Mouse (Mus musculus) retina, postnatal 7 days (tissue): Measurements from ENCODE around the gene Pqlc3.
A peak's percentile ranks its signal among the peaks of the same experiment; 100 is the strongest.
"Not testable (repeated sequence)": the region's sequence is repeated elsewhere in the genome, so short reads cannot be mapped to it uniquely, and the experiment has no call there.

Experiments used
- DNase-seq: peaks from one replicate; pipeline ENCODE4 v3.0.0-alpha.2; 2012; ENCODE audit warnings: low read depth, low spot score

Gene Pqlc3

GRCm38 (mm10) chr12:16999739-17000497, at the start of gene Pqlc3:
Gene Pqlc3, minus strand, starts transcription at chr12:17000408.
- DNase-seq = no peak

DNA sequence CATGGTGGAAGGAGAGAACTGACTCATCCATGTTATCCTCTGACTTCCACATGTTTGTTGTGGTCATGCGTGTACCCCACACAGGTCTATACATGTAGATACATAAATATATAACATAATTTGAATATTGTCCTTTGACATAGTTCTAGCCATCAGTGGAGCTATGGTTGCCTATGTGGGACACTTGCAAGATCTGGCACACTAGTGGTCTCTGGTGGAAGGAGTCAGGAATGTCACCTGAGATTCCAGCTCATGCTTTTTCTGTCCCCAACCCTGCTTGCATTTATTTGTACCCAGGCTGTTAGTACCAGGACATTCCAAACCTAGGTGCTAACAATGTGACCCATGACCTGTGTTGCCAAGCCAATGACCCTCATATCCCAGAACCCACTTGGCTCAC, 49.6 kb upstream of the Pqlc3 start:
- DNase-seq = no peak

- no peak for DNase-seq
Measured at GRCm38 (mm10) chr12:17048979-17049612, 48.9 kb upstream of the Pqlc3 start.

- no peak for DNase-seq
Measured at GRCm38 (mm10) chr12:17043311-17043710, 43.1 kb upstream of the Pqlc3 start.

- no peak for DNase-seq
Measured at GRCm38 (mm10) chr12:17040567-17040966, 40.4 kb upstream of the Pqlc3 start.

GRCm38 (mm10) chr12:17039415-17039814, 39.2 kb upstream of the Pqlc3 start:
- no peak for DNase-seq

DNA sequence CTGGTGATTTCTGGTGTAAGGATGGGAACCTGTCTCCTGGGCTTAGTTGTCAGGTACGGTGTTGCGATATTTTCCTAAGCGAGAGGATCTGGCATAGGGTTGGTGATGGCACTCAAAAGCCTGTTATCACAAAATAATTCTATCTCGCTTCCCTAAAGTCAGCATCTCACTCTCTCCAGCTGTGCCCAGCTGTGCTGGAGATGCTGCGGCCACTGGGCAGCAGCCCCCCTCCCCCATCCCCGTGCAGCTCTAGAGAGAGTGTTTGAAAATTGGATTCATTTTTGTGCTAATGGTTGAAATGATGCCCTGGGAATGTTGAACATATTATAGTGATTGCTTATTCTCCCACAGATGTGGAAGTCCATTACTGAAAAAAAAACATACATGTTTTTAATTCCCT, 38.0 kb upstream of the Pqlc3 start:
- DNase-seq = no peak

GRCm38 (mm10) chr12:17037053-17037610, 36.9 kb upstream of the Pqlc3 start:
- no peak for DNase-seq

- no peak for DNase-seq
Measured at GRCm38 (mm10) chr12:17036532-17036931, 36.3 kb upstream of the Pqlc3 start.

DNA sequence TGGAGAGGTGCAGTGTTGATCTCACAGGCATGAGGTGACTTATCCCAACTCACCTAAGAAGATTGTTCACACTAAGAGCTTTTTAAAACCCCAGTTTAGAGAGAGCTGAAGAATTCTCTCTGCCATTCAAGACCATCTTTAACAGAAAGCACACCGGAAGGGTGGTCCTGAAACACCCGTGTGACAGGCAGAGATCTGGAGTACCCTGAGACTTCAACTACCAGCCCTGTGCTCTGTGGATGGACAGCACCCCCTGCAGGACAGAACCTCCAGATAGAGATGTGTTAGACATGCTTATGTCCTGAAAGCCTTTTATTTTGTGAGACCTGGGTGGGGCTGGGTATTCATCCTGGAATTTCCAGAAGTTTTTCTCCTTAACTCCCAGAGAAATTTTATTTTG, 34.9 kb upstream of the Pqlc3 start:
- DNase-seq = no peak

- DNase-seq = no peak
Measured at GRCm38 (mm10) chr12:17034671-17035070, 34.5 kb upstream of the Pqlc3 start.

GRCm38 (mm10) chr12:17033464-17033841, 33.2 kb upstream of the Pqlc3 start:
- DNase-seq = no peak

DNA sequence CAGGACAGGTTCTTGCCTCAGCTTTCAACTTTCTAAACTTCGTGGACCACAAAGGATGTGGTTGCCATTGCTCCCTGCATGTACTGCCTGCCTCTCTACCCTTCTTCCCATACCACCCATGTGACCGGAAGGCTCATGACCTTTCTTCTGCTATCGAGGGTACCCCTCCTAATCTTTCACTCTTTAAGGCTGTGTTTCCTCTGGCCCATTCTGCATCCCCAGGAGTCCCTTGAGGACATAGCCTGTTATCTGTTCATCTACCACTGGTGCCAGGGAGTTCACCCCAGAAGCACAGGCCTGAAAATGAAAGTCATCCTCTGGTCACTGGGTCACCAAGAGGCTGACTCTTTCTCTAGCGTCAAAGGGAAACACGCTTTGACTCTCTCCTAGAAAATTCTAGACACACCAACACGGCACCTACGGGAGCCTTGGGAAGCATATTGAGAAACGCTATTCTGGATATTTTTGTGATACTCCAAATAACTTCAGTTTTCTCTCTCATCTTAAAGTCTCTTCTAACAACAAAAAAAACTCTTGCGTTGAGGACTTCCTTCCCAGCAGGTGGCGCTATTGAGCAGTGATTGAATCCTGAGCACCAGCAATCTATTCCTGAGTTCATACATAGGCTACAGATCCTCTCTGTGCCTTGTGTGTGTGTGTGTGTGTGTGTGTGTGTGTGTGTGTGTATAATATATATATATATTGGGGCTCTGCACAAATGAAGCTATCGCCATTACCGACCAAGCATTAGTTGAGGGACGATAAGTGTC, 32.7 kb upstream of the Pqlc3 start:
- DNase-seq = peak; percentile 73

GRCm38 (mm10) chr12:17024554-17025110, 24.4 kb upstream of the Pqlc3 start:
- DNase-seq = no peak

DNA sequence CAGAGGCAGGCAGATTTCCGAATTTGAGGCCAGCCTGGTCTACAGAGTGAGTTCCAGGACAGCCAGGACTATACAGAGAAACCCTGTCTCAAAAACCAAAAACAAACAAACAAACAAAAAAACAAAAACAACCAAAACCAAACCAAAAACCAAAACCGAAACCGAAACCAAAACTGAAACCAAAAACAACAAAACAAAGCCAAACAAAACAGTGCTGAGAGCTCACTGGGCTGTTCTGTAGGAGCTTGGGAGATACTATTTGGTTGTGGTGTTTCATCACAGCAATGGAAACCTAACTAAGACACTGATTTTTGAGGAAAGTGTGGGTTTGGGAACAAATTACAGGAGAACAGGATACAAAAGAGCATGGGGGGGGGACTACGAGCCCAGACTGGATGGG, 21.9 kb upstream of the Pqlc3 start:
- no peak for DNase-seq

- DNase-seq = not testable (repeated sequence)
Measured at GRCm38 (mm10) chr12:17021125-17021524, 20.9 kb upstream of the Pqlc3 start.

DNA sequence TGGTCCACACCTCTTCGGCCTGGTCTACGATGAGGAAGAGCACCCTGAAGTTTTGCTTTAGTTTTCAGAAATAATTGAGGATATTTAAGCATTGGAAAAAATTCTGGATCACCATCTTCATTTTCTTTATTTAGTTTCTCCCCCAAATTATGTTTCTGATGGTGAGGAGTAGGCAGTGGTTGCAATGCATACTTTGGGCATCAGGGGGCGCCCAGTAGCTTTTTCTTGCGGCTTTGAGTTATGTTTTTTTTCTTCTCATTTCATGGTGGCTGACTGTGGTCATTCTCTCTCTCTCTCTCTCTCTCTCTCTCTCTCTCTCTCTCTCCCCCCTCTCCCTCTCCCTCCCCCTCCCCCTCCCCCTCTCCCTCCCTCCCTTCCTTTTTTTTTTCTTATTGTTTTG, 18.3 kb upstream of the Pqlc3 start:
- DNase-seq = no peak

GRCm38 (mm10) chr12:17015711-17016110, 15.5 kb upstream of the Pqlc3 start:
- no peak for DNase-seq

DNA sequence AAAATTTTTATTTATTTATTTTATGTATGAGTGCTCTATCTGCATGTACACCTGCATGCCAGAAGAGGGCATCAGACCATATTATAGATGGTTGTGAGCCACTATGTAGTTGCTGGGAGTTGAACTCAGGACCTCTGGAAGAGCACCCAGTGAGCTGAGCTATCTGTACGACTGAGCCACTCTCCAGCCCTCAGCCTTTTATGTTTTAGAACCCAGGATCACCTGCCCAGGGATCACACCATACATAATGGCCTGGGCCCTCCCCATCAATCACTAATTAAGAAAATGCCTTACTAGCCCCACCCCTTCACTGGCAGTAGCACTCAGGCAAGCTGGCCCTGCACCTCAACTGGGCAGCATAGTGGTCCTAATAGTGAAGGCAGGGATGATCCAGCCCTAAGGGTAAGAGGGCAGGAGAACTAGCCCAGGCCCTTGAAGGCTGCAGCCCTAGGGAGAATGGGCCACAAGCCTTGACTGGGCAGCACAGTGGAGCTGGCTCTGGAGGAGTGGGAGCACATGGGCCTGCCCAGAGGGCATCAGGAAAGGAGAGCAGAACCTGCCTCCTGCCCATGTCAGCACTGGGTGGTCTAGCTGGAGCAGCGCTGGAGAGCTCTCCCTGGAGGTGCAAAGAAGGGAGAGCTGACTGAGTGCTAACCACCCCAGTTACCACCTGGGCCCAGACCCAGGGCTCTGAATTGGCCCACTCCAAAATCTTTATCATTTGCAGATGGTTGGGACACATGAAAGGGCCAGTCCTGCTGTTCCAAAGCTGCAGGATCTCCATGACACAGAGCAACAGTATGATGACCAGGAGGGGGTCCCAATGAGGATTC, 12.1 kb upstream of the Pqlc3 start:
- DNase-seq = no peak

DNA sequence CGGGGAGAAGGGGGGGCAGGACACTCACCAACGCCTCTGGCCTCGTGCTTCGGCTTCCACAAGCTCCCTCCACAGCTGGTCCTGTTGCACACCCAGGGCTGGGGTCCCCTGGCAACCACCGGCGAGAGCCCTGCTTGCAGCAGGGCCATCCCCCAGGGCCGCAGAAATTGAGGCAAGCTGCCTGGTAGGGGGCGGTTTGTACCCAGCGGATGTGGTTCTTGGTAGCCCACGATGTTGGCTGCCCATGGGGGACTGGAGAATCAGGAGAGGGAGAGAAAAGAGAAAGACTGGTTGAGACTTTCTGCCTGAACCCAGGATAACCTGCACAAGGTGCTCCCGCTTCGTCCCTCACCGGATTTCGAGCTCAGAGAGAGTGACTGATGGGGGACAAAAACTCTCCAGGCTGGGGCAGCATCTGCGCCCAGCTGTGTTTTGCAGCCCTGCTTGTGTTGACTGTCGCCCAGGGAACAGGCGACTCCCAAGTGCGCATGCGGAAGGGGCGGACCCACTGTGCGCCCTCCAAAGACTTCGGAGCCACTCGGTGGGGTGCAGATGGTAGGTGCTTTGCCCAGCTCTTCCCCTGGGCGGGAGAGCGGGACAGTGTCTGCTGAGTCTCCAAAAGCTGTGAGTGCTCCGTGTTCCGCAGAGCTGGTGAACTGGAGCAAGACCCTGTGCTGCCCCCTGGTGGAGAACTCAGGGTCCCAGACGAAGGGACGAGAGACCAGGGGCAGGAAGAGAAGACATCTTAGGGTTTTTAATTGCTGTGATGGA, 11.1 kb upstream of the Pqlc3 start, which contains the start of gene 2410004P03Rik:
2410004P03Rik (minus strand) TSS at position 628 of the 771 bp plus-strand sequence.
- peak; percentile 65 for DNase-seq
